Mouse (Mus musculus): ENCODE results near the gene Ssbp2.

GRCm38 (mm10) chr13:91610601-91611000 is 150.5 kb downstream of the Ssbp2 start:
- TF ChIP-seq GATA1 (IDR thresholded peaks at IDR 0.05; ENCODE audit: low read length) (no peak), TAL1 (IDR thresholded peaks at IDR 0.05; ENCODE audit: low read length) (no peak)

Data from erythroblast, embryonic 14.5 days (primary cell).